Mouse (Mus musculus) urinary bladder, adult 18-20 months (tissue): ENCODE data around the gene Zfp541.

Experiments
- DNase-seq, 2 experiments: peaks; one replicate each; pipeline ENCODE4 v3.0.0; 2022; ENCODE audit warnings: low spot score in 2 of 2, mixed read lengths in 2 of 2

The Zfp541 gene

GRCm38 (mm10) chr7:16044531-16044930, 17.1 kb upstream of the Zfp541 start:
- DNase-seq, result no peak

GRCm38 (mm10) chr7:16045538-16045937, 16.1 kb upstream of the Zfp541 start:
- DNase-seq, result no peak

GRCm38 (mm10) chr7:16046101-16046480, 15.5 kb upstream of the Zfp541 start:
- peak in 1 of 2 experiments; percentile 38 for DNase-seq

GRCm38 (mm10) chr7:16046481-16047337, 14.9 kb upstream of the Zfp541 start:
- DNase-seq, result peak; percentile 53 to 67

GRCm38 (mm10) chr7:16047338-16048146, 14.1 kb upstream of the Zfp541 start, which contains the start of gene Bicra:
Gene Bicra, minus strand, starts transcription at chr7:16047921.
- DNase-seq, result peak; percentile 76 to 77

GRCm38 (mm10) chr7:16048164-16048564, 13.4 kb upstream of the Zfp541 start:
- peak; percentile 96 to 97 for DNase-seq

GRCm38 (mm10) chr7:16048675-16049575, 12.7 kb upstream of the Zfp541 start:
- DNase-seq, result no peak

- no peak for DNase-seq
Measured at GRCm38 (mm10) chr7:16049576-16049915, 12.1 kb upstream of the Zfp541 start.

- DNase-seq, result no peak
Measured at GRCm38 (mm10) chr7:16050600-16050999, 11.0 kb upstream of the Zfp541 start.

GRCm38 (mm10) chr7:16051883-16052595, 9.6 kb upstream of the Zfp541 start:
- peak; percentile 53 to 59 for DNase-seq

- DNase-seq, result peak; percentile 82 to 93
Measured at GRCm38 (mm10) chr7:16052684-16053083, 8.9 kb upstream of the Zfp541 start.

- no peak for DNase-seq
Measured at GRCm38 (mm10) chr7:16053105-16053504, 8.5 kb upstream of the Zfp541 start.

GRCm38 (mm10) chr7:16054966-16055365, 6.6 kb upstream of the Zfp541 start:
- no peak for DNase-seq

GRCm38 (mm10) chr7:16055665-16056064, 5.9 kb upstream of the Zfp541 start:
- DNase-seq, result no peak

- DNase-seq, result no peak
Measured at GRCm38 (mm10) chr7:16056459-16057135, 5.0 kb upstream of the Zfp541 start.

- peak; percentile 54 to 87 for DNase-seq
Measured at GRCm38 (mm10) chr7:16057136-16057534, 4.5 kb upstream of the Zfp541 start.

- DNase-seq, result no peak
Measured at GRCm38 (mm10) chr7:16062099-16062420, 446 bp downstream of the Zfp541 start.

GRCm38 (mm10) chr7:16063490-16063889, 1.9 kb downstream of the Zfp541 start:
- DNase-seq, result no peak

- DNase-seq, result no peak
Measured at GRCm38 (mm10) chr7:16070846-16071245, 9.2 kb downstream of the Zfp541 start.

- DNase-seq, result no peak
Measured at GRCm38 (mm10) chr7:16071906-16072305, 10.3 kb downstream of the Zfp541 start.

- no peak for DNase-seq
Measured at GRCm38 (mm10) chr7:16079947-16080346, 18.3 kb downstream of the Zfp541 start.
